Mouse (Mus musculus) layer of hippocampus, adult 18-20 months (tissue): ENCODE results near the gene Ugt1a9. TPM values are rescaled to one million over a fixed set of nuclear protein-coding genes. Genes with fewer than 3 reads are reported as not detected.
"Not testable (repeated sequence)": the region's sequence is repeated elsewhere in the genome, so short reads cannot be mapped to it uniquely, and the experiment has no call there.

Experiments
- DNase-seq, 2 experiments: peaks; one replicate each; pipeline ENCODE4 v3.0.0; 2022; ENCODE audit warnings: low spot score in 2 of 2
- total RNA-seq, 2 experiments: library from RNA; stranded (reverse); gene quantifications; 2 replicates each; pipeline ENCODE4 v1.2.3; 2021

Ugt1a9 gene
- total RNA-seq, 2 experiments from 2014 or later = not detected

- DNase-seq = peak in 1 of 2 experiments; percentile 2
Observed at GRCm38 (mm10) chr1:88218591-88218990, 148.0 kb downstream of the Ugt1a9 start.

- DNase-seq = peak in 1 of 2 experiments; percentile 2
Observed at GRCm38 (mm10) chr1:88219054-88219453, 148.5 kb downstream of the Ugt1a9 start.

- DNase-seq = peak in 1 of 2 experiments; percentile 1
Observed at GRCm38 (mm10) chr1:88220336-88220735, 149.7 kb downstream of the Ugt1a9 start.

- DNase-seq = no peak
Observed at GRCm38 (mm10) chr1:88222216-88222615, 151.6 kb downstream of the Ugt1a9 start.

GRCm38 (mm10) chr1:88223011-88223515, 152.5 kb downstream of the Ugt1a9 start:
- DNase-seq = peak in 1 of 2 experiments; percentile 4

GRCm38 (mm10) chr1:88223591-88223990, 153.0 kb downstream of the Ugt1a9 start:
- peak in 1 of 2 experiments; percentile 18 for DNase-seq

- DNase-seq = peak in 1 of 2 experiments; percentile 3
Observed at GRCm38 (mm10) chr1:88224029-88224776, 153.6 kb downstream of the Ugt1a9 start.

GRCm38 (mm10) chr1:88225301-88225700, 154.7 kb downstream of the Ugt1a9 start:
- not testable (repeated sequence) for DNase-seq

GRCm38 (mm10) chr1:88225741-88226140, 155.1 kb downstream of the Ugt1a9 start:
- peak in 1 of 2 experiments; percentile 5 for DNase-seq

GRCm38 (mm10) chr1:88226670-88227379, 156.2 kb downstream of the Ugt1a9 start, which contains the start of gene Mroh2a:
TSS of gene Mroh2a (plus strand) at chr1:88226986.
- DNase-seq = no peak

GRCm38 (mm10) chr1:88227482-88227881, 156.9 kb downstream of the Ugt1a9 start:
- DNase-seq = no peak

- no peak for DNase-seq
Observed at GRCm38 (mm10) chr1:88228121-88228520, 157.5 kb downstream of the Ugt1a9 start.

GRCm38 (mm10) chr1:88229566-88229965, 159.0 kb downstream of the Ugt1a9 start:
- no peak for DNase-seq

GRCm38 (mm10) chr1:88229986-88230385, 159.4 kb downstream of the Ugt1a9 start:
- no peak for DNase-seq

GRCm38 (mm10) chr1:88230421-88230820, 159.8 kb downstream of the Ugt1a9 start:
- DNase-seq = no peak

GRCm38 (mm10) chr1:88230981-88231802, 160.6 kb downstream of the Ugt1a9 start:
- DNase-seq = no peak

- no peak for DNase-seq
Observed at GRCm38 (mm10) chr1:88231803-88232499, 161.4 kb downstream of the Ugt1a9 start.

- DNase-seq = no peak
Observed at GRCm38 (mm10) chr1:88232664-88233380, 162.2 kb downstream of the Ugt1a9 start.

- DNase-seq = no peak
Observed at GRCm38 (mm10) chr1:88233421-88234247, 163.0 kb downstream of the Ugt1a9 start.
